Mouse (Mus musculus) heart, embryonic 13.5 days (tissue): ENCODE measurements at regions not wholly inside any gene's neighbourhood (a gene's known extent, or its start where the extent isn't known, plus 50 kb on each side); places are given as distances from the start of the nearest gene placed in this dataset.

ENCODE experiments used
- ATAC-seq: fragments of 200-750 bp; cut with Nextera tagmentation; 2 replicates; pipeline ENCODE4 v1.8.0; 2017; ENCODE audit warnings: moderate TSS enrichment; ENCODE audit not compliant: insufficient number of reproducible peaks, low FRiP score, low TSS enrichment; ENCODE audit errors: extremely low read depth
- H3K27ac ChIP-seq: fragments of 300-500 bp; sonication (generic); replicated peaks from 2 replicates; pipeline ENCODE4 v1.5.1; 2015; ENCODE audit warnings: moderate library complexity, mild to moderate bottlenecking, inconsistent platforms
- H3K27me3 ChIP-seq: fragments of 300-500 bp; sonication (generic); replicated peaks from 2 replicates; pipeline ENCODE4 v1.6.1; 2015; ENCODE audit warnings: mild to moderate bottlenecking, inconsistent platforms
- H3K36me3 ChIP-seq: fragments of 300-500 bp; sonication (generic); 2 replicates; pipeline ENCODE4 v1.6.1; 2015; ENCODE audit warnings: mild to moderate bottlenecking, inconsistent platforms
- H3K4me1 ChIP-seq: fragments of 300-500 bp; sonication (generic); 2 replicates; pipeline ENCODE4 v1.6.1; 2015; ENCODE audit warnings: inconsistent platforms
- H3K4me2 ChIP-seq: fragments of 300-500 bp; sonication (generic); 2 replicates; pipeline ENCODE4 v1.6.1; 2015; ENCODE audit warnings: inconsistent platforms, mild to moderate bottlenecking, moderate library complexity
- H3K4me3 ChIP-seq: fragments of 300-500 bp; sonication (generic); 2 replicates; pipeline ENCODE4 v1.5.1; 2015; ENCODE audit warnings: moderate library complexity, mild to moderate bottlenecking, inconsistent platforms
- H3K9ac ChIP-seq: fragments of 300-500 bp; sonication (generic); 2 replicates; pipeline ENCODE4 v1.6.1; 2015; ENCODE audit warnings: inconsistent platforms, mild to moderate bottlenecking, moderate library complexity
- H3K9me3 ChIP-seq: fragments of 300-500 bp; sonication (generic); 2 replicates; pipeline ENCODE4 v1.6.1; 2016; ENCODE audit warnings: inconsistent platforms
- WGBS: fragments of 180-500 bp; shearing (Covaris S2); methylation state at CpG from one replicate; pipeline ENCODE4 v1.1.7; 2015; ENCODE audit warnings: mixed read lengths; 5-methylcytosine and 5-hydroxymethylcytosine counted together

DNA sequence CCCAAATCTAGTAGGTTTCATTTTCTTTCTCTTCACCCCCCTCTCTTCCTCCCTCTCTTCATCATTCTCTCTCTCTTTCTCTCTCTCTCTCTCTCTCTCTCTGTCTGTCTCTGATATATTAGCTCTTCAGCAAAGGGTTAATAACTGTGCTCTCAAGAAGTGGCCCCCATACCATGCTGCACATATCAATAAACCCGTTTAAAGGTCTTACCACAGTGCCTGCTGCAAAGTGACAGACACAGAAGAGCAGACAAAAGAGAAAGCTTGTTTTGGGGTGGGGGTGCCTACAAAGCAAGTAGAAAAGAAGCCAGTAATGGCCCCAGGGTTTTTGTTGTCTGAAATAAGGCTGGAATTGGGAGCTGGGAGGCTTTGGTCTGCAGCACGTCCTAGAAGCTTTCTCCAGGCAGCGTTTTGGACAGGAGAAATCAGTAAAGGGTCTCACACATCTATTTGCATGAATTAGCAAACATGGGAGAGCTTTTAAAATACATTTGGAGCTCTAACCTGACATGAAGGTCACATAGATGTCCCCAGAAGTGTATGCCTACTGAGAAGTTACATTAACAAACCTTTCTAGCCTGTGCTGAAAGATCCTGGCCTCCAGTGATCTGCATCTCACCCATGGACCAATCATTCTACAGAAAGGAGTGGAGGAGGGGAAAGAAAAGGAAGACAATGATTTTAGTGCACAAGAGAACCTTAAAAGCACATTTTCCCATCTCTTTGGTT lies 91.1 kb upstream of the Arhgap21 start:
- Histone ChIP-seq H3K4me1 (no peaks in the 10 kb centered on the region), H3K9me3 (no peaks in the 10 kb centered on the region), H3K9ac (no peak overlapping the region), H3K36me3 (no peaks in the 10 kb centered on the region), H3K4me2 (no peak overlapping the region), H3K27me3 (no peaks in the 10 kb centered on the region), H3K4me3 (no peak overlapping the region), H3K27ac (no peak overlapping the region)
- 44% methylated on average over 3 of the region's 3 CpGs for WGBS
- no peak for ATAC-seq

DNA sequence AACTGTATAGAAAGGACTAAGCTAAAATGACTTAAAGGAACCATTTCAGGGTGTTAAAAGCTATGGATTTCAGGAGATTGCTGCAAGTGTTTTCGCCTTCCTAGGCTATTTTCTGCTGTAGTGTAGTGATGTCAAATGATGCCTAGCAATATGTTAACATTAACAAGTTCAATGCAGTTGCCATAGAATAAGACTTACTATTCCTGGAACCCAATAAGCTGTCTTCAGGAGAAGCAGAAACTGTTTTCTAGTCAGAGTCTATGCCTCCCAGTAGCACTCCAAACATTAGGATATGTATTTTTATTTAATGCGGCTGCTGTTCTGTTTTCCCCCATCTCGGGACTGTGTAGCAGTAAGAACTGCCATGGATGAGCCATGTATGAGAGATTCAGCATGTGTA lies 90.3 kb upstream of the Arhgap21 start:
- H3K9ac ChIP-seq = no peak overlapping the region
- no peaks in the 10 kb centered on the region for H3K36me3 ChIP-seq
- H3K4me1 ChIP-seq = no peaks in the 10 kb centered on the region
- no peaks in the 10 kb centered on the region for H3K9me3 ChIP-seq
- WGBS = 80% methylated on average over 3 of the region's 3 CpGs
- H3K27me3 ChIP-seq = no peaks in the 10 kb centered on the region
- ATAC-seq = no peak
- H3K4me2 ChIP-seq = no peak overlapping the region
- H3K4me3 ChIP-seq = no peak overlapping the region
- no peak overlapping the region for H3K27ac ChIP-seq

DNA sequence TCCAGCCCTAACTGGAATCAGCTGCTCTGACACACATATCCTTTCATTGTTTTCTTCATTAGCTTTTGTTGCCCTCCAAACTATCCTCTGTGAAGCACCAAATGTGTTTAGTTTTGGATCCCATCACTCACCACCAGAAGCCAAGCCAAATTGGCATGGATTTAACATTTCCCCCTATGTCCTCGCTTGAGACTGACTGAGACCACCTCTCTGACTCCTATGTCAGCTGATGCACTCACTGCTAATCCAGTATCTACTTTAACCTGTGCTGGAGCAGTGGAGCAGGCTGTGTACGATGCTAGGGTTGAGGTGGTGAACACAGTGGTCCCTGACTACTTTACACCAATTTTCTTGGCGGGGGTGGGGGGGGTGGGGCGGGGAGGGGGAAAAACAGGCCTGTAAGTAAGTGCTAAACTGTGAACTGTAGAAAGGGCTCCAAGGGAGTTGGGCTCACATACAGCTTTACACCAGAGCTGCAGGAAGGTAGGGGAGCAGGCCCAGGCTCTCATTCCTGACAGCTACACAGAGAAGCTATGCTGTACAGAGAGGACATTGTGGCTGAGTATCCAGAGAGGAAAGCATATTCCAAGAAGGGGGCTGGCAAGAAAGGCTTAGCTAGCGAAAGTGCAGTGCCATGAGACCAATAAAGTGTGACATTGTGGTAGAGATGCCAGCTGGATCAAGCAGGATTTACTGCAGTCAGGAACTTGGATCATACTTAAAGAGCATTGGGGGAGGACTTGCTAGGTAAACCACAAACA lies 87.9 kb upstream of the Arhgap21 start:
- no peaks in the 10 kb centered on the region for H3K4me1 ChIP-seq
- WGBS = 60% methylated on average over 5 of the region's 5 CpGs
- H3K27ac ChIP-seq = no peak overlapping the region
- H3K9ac ChIP-seq = no peak overlapping the region
- no peaks in the 10 kb centered on the region for H3K27me3 ChIP-seq
- no peaks in the 10 kb centered on the region for H3K9me3 ChIP-seq
- H3K4me2 ChIP-seq = no peak overlapping the region
- no peak overlapping the region for H3K4me3 ChIP-seq
- no peak for ATAC-seq
- no peaks in the 10 kb centered on the region for H3K36me3 ChIP-seq

DNA sequence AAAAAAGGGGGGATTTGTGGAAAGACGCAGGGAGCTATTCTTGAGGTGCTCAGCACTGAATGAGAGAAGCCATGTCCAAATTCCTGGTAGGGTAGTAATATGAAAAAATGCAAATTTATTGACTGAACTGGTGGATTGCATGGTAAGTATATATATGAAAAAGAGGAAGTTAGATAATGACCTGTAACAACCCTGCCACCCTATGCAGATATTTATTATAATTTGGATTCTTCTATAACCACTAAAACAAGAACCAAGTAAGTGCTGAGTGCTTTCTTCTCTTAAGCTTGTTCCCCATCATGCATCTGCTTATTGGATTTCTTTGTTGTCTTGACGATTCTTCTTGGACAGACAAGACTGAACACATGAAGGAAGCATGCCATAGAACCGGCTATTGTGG lies 86.7 kb upstream of the Arhgap21 start:
- no peak overlapping the region for H3K27ac ChIP-seq
- H3K9me3 ChIP-seq = no peaks in the 10 kb centered on the region
- H3K4me3 ChIP-seq = no peak overlapping the region
- H3K4me1 ChIP-seq = no peaks in the 10 kb centered on the region
- no peak overlapping the region for H3K4me2 ChIP-seq
- H3K36me3 ChIP-seq = no peaks in the 10 kb centered on the region
- no peak for ATAC-seq
- 86% methylated on average over 3 of the region's 3 CpGs for WGBS
- no peak overlapping the region for H3K9ac ChIP-seq
- H3K27me3 ChIP-seq = no peaks in the 10 kb centered on the region

DNA sequence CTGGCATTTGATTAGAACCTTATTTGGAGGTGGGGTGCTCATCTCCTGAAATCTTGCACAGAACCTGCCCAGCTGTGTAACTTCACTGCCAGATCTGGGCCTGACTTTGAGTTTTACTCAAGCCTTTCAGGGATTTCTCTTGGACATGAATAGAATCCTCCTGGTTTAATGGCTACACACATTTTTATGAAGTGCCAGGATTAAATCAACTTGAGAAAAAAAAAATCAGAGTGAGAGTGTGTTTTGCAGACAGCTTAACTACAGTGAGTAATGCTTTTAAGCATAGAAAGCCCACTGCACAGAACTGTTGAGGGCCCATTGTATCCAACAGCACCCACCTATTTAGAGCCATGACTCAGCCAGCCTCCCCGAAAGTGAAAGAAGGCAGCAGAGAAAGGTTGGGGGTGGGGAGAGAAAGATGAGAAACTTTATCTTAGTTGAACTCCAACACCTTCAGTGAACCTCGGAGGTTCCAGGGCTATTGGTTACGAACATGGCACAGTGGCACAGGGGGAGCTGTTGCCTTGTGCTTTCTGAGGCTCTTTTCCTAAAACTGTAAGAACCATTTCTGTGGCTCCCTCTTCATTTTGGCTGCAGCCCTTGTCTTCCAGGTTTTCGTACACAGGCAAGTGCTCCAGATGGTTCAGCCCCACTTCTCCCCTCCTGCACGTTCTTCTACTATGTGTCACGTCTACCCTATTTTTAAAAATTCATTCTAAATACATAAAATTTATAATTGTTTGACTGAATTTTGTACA lies 85.8 kb upstream of the Arhgap21 start:
- no peak for ATAC-seq
- no peaks in the 10 kb centered on the region for H3K4me1 ChIP-seq
- no peaks in the 10 kb centered on the region for H3K36me3 ChIP-seq
- no peaks in the 10 kb centered on the region for H3K9me3 ChIP-seq
- no peak overlapping the region for H3K27ac ChIP-seq
- H3K4me2 ChIP-seq = no peak overlapping the region
- no peaks in the 10 kb centered on the region for H3K27me3 ChIP-seq
- WGBS = 53% methylated on average over 6 of the region's 6 CpGs
- no peak overlapping the region for H3K9ac ChIP-seq
- H3K4me3 ChIP-seq = no peak overlapping the region

DNA sequence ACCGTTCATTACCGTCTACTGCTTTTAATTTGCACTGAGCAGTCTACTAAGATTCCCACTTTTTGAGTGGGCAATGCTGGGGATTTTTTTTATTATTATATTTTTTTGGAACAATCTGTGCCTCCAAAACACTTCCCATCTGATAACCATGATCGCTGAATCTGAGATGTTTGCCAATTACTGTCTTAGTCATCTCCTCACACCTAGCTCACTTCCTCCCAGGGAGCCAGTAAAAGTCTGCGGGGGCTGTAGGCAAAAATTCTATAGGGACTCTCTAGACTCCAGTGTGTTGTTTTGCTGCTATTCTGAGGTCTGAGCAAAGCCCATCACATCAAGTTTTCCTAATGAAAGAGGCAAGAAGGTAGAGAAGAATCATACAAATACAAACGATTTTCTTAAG lies 84.9 kb upstream of the Arhgap21 start:
- no peaks in the 10 kb centered on the region for H3K9me3 ChIP-seq
- no peaks in the 10 kb centered on the region for H3K36me3 ChIP-seq
- H3K4me3 ChIP-seq = no peak overlapping the region
- H3K27ac ChIP-seq = no peak overlapping the region
- no peak for ATAC-seq
- no peak overlapping the region for H3K4me2 ChIP-seq
- no peak overlapping the region for H3K9ac ChIP-seq
- WGBS = 57% methylated on average over 5 of the region's 5 CpGs
- no peaks in the 10 kb centered on the region for H3K27me3 ChIP-seq
- no peaks in the 10 kb centered on the region for H3K4me1 ChIP-seq

DNA sequence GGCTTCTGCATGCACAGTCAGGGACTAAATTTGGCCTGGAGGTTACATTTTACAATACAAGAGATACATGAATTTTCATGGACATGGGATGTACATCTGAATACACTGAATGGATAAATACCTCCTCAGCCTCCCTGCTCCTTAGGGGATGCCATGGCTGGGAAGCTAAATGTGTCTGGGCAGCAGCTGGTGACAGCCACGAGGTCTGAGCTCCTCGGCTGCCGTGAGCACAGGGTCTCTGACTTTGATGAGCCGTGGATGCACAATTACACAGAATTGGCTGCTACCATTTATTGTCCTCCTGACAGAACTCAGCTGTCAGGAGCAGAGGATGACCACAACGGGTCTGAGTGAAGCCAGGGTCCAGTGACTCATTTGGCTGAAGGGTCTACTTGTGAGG lies 80.3 kb upstream of the Arhgap21 start:
- WGBS = 74% methylated on average over 5 of the region's 5 CpGs
- Histone ChIP-seq H3K4me2 (no peak overlapping the region), H3K9me3 (no peaks in the 10 kb centered on the region), H3K9ac (no peak overlapping the region), H3K27ac (no peak overlapping the region), H3K36me3 (no peaks in the 10 kb centered on the region), H3K27me3 (no peaks in the 10 kb centered on the region), H3K4me1 (0 out of 2 replicates have a peak, but pooled peaks cover under 1% of the 10 kb centered on the region), H3K4me3 (no peak overlapping the region)
- no peak for ATAC-seq

DNA sequence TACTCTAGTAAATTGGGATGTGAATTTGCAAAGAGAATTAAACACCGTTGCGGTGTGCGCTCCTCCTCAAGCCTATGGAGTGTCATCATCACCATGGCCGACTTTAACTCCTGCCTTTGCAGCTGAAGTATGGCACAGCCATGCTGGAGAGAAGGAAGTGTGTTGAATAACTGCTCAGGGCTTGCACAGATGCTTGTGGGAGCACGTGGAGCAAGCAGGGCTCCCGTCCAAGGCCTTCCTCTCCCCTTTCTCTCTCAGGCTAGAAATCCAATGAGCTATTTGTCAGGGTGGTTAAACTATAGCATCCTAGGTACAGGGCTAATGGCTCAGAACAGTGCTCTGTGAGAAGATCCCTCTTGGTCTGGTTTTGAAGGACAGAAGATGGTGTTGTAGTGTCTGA lies 79.5 kb upstream of the Arhgap21 start:
- Histone ChIP-seq H3K4me2 (no peak overlapping the region), H3K4me3 (no peak overlapping the region), H3K4me1 (peaks cover 4% of the 10 kb centered on the region; the same call in 1 of the 2 replicates), H3K36me3 (no peaks in the 10 kb centered on the region), H3K27me3 (no peaks in the 10 kb centered on the region), H3K9ac (no peak overlapping the region), H3K27ac (no peak overlapping the region), H3K9me3 (no peaks in the 10 kb centered on the region)
- WGBS = 86% methylated on average over 6 of the region's 6 CpGs
- no peak for ATAC-seq

DNA sequence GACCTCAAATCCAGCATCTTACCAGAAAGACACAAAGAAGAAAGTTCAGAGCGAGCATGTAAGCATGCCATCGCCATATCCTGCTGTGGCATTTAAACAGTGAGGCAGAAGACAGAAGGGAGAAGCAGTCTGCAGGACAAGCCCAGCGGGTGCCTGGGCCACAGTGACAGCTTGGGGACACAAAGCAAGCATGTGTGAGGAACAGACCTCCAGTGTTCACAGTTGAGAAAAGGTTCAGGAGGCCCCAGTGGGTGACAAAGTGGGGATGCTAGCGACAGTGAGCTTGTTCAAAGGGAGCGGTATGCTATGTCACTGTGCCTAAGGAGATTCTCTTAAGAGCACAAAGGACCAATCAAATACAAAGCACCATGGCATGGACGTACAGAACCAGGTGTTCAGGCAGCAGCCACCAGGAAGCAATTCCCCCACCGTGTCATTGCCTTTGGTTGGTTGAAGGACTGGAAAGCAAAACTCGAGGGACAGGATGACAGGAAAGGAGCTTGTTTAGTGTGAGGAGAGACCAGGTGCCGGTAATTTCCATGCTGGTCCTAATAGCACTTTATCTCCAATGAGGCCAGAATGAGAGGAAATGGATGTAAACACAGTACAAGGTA lies 77.9 kb upstream of the Arhgap21 start:
- Histone ChIP-seq H3K9ac (no peak overlapping the region), H3K27ac (no peak overlapping the region), H3K36me3 (no peaks in the 10 kb centered on the region), H3K4me2 (no peak overlapping the region), H3K4me1 (peaks cover 7% of the 10 kb centered on the region; the same call in 1 of the 2 replicates), H3K4me3 (no peak overlapping the region), H3K9me3 (no peaks in the 10 kb centered on the region), H3K27me3 (no peaks in the 10 kb centered on the region)
- ATAC-seq = no peak
- 66% methylated on average over 9 of the region's 9 CpGs for WGBS

DNA sequence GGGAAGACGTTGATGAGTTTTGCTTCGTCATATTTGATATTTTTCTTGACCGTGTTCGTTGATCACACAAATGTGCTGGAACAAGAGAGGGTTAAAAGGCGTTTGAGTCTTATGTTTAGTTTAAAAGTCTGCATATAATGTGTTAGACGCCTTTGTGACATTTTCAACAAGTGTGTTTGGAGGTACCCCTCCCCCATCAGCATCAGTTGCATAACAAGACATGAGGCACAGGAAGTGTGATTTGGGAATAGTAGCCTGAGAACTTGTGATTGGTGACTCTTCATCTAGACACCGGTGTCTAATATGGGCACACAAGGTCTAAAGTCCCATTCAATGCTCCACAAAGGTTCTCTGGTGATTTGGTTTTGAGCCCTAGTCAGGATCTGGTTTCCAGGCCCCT lies 76.1 kb upstream of the Arhgap21 start:
- H3K9me3 ChIP-seq = no peaks in the 10 kb centered on the region
- ATAC-seq = no peak
- no peak overlapping the region for H3K4me2 ChIP-seq
- 75% methylated on average over 7 of the region's 7 CpGs for WGBS
- H3K4me3 ChIP-seq = no peak overlapping the region
- peaks cover 7% of the 10 kb centered on the region; the same call in 1 of the 2 replicates for H3K4me1 ChIP-seq
- H3K27me3 ChIP-seq = no peaks in the 10 kb centered on the region
- H3K27ac ChIP-seq = no peak overlapping the region
- H3K9ac ChIP-seq = no peak overlapping the region
- H3K36me3 ChIP-seq = no peaks in the 10 kb centered on the region

DNA sequence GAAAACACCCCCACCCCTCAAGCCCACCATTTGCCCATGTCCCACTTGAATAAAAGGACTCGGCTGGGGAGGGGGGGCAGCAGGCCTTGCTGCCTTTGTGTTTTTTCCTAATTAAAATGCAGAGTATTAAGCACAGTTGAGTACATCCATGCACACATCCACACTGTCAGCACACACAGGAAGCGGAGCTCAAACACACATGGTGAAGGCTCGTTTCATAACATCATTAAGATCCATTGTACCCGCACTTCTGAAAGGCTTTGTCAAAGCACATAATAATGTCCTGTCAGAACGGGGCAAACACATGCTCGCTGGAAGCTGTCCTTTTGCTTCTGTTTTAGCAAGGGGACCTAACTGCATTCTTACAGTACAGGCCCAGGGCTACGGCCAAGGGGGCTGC lies 75.3 kb upstream of the Arhgap21 start:
- WGBS = 73% methylated on average over 7 of the region's 7 CpGs
- no peak overlapping the region for H3K27ac ChIP-seq
- ATAC-seq = no peak

More for the DNA sequence above, 75.3 kb upstream of the Arhgap21 start:
- Histone ChIP-seq H3K9ac (no peak overlapping the region), H3K9me3 (no peaks in the 10 kb centered on the region), H3K4me1 (peaks cover 7% of the 10 kb centered on the region; the same call in 1 of the 2 replicates), H3K36me3 (no peaks in the 10 kb centered on the region), H3K27me3 (no peaks in the 10 kb centered on the region), H3K4me2 (no peak overlapping the region), H3K4me3 (no peak overlapping the region)
